20 mouse cellular contexts compared by ENCODE assay signal in genomic region chr7:82555803-82556202, GRCm38 (mm10).
DNase-seq lines count a peak whose midpoint lies in the region; ATAC-seq and TF ChIP-seq lines count a peak whose summit lies in the region.
"Had no signal": no experiment of that assay in that cellular context is flagged by ENCODE, and none has a peak within 500 bp of the region (broad histone marks: within the 10 kb centered on the region; RNA-seq: fewer than 3 reads in every experiment).

No protein-coding gene starts in this region.

- no peaks in the 10 kb centered on the region for H3K27me3 ChIP-seq in embryonic facial prominence, embryonic 14.5 days (replicated peaks; ENCODE audit: control insufficient read depth, insufficient read depth, low read length)
- no peaks in the 10 kb centered on the region for H3K27me3 ChIP-seq in embryonic facial prominence, embryonic 10.5 days (replicated peaks; ENCODE audit: low read depth, poor library complexity, severe bottlenecking)
- no peaks in the 10 kb centered on the region for H3K27me3 ChIP-seq in limb, embryonic 14.5 days (ENCODE audit: control insufficient read depth, insufficient read depth, low read length)
- H3K27me3 ChIP-seq in limb, embryonic 10.5 days (ENCODE audit: low read depth, poor library complexity, severe bottlenecking): no peaks in the 10 kb centered on the region
- H3K27me3 ChIP-seq: embryonic facial prominence, embryonic 13.5 days; forebrain, embryonic 12.5 days had no signal

- DNase-seq in embryonic facial prominence, embryonic 14.5 days (ENCODE audit: low spot score): peak; percentile 63
- DNase-seq in embryonic facial prominence, embryonic 10.5 days (ENCODE audit: low spot score): no peak
- peak; percentile 52 for DNase-seq in limb, embryonic 14.5 days (ENCODE audit: low spot score)
- no peak for DNase-seq in limb, embryonic 10.5 days (ENCODE audit: low spot score)
- DNase-seq in T-cell, adult 2 months (ENCODE audit: low spot score): no peak
- DNase-seq: adrenal gland, adult 8-10 months; adrenal gland, postnatal 14 days; adrenal gland, postnatal 36 days; cerebellum, adult 11-12 months; cerebellum, adult 2 months; cerebellum, adult 9-10 months; cerebellum, postnatal 10 days; cerebellum, postnatal 25 days had no signal

- H3K4me1 ChIP-seq in embryonic facial prominence, embryonic 14.5 days (ENCODE audit: control insufficient read depth, insufficient read depth, low read length): peaks cover 21% of the 10 kb centered on the region
- H3K4me1 ChIP-seq in embryonic facial prominence, embryonic 10.5 days: no peaks in the 10 kb centered on the region
- H3K4me1 ChIP-seq in limb, embryonic 14.5 days (ENCODE audit: control insufficient read depth, insufficient read depth, low read length): peaks cover 15% of the 10 kb centered on the region
- H3K4me1 ChIP-seq in limb, embryonic 10.5 days: 0 out of 2 replicates have a peak, but pooled peaks cover 4% of the 10 kb centered on the region
- H3K4me1 ChIP-seq: forebrain, embryonic 10.5 days; forebrain, embryonic 12.5 days had no signal

- peaks cover 5% of the 10 kb centered on the region for H3K9me3 ChIP-seq in embryonic facial prominence, embryonic 14.5 days (ENCODE audit: control insufficient read depth, low read length)
- no peaks in the 10 kb centered on the region for H3K9me3 ChIP-seq in embryonic facial prominence, embryonic 10.5 days
- 0 out of 2 replicates have a peak, but pooled peaks cover 3% of the 10 kb centered on the region for H3K9me3 ChIP-seq in limb, embryonic 14.5 days (ENCODE audit: control insufficient read depth, low read length)
- H3K9me3 ChIP-seq in limb, embryonic 10.5 days (replicated peaks): no peaks in the 10 kb centered on the region
- H3K9me3 ChIP-seq: embryonic facial prominence, embryonic 13.5 days; forebrain, embryonic 12.5 days had no signal

- H3K9ac ChIP-seq in embryonic facial prominence, embryonic 14.5 days (ENCODE audit: low read depth, low read length): no peak overlapping the region
- no peak overlapping the region for H3K9ac ChIP-seq in limb, embryonic 14.5 days (ENCODE audit: low read depth, low read length, severe bottlenecking)
- H3K9ac ChIP-seq: embryonic facial prominence, embryonic 13.5 days; forebrain, embryonic 12.5 days had no signal

- no peak for ATAC-seq in embryonic facial prominence, embryonic 14.5 days (ENCODE audit: low read depth)
- no peak for ATAC-seq in limb, embryonic 14.5 days (ENCODE audit: low FRiP score, low read depth)
- ATAC-seq: activated CD4-positive, CD25-positive, alpha-beta regulatory T cell, adult 4 months; forebrain, embryonic 14.5 days; forebrain, embryonic 16.5 days had no signal

- WGBS in embryonic facial prominence, embryonic 14.5 days: 41% methylated on average over 5 of the region's 5 CpGs
- WGBS in embryonic facial prominence, embryonic 10.5 days: 86% methylated on average over 5 of the region's 5 CpGs
- 50% methylated on average over 5 of the region's 5 CpGs for WGBS in limb, embryonic 14.5 days
- WGBS in limb, embryonic 10.5 days: 90% methylated on average over 5 of the region's 5 CpGs

- no peak overlapping the region for H3K4me2 ChIP-seq in embryonic facial prominence, embryonic 14.5 days (ENCODE audit: low read depth, low read length)
- H3K4me2 ChIP-seq in limb, embryonic 14.5 days (replicated peaks; ENCODE audit: low read depth, low read length, severe bottlenecking): no peak overlapping the region
- H3K4me2 ChIP-seq: embryonic facial prominence, embryonic 13.5 days; forebrain, embryonic 12.5 days had no signal

- H3K36me3 ChIP-seq in embryonic facial prominence, embryonic 14.5 days (ENCODE audit: control insufficient read depth, insufficient read depth, low read length): no peaks in the 10 kb centered on the region
- no peaks in the 10 kb centered on the region for H3K36me3 ChIP-seq in embryonic facial prominence, embryonic 10.5 days (replicated peaks)
- H3K36me3 ChIP-seq in limb, embryonic 14.5 days (ENCODE audit: control insufficient read depth, insufficient read depth, low read length): 0 out of 2 replicates have a peak, but pooled peaks cover 2% of the 10 kb centered on the region
- H3K36me3 ChIP-seq in limb, embryonic 10.5 days: no peaks in the 10 kb centered on the region
- H3K36me3 ChIP-seq: embryonic facial prominence, embryonic 13.5 days; forebrain, embryonic 10.5 days; forebrain, embryonic 12.5 days had no signal

- no peak overlapping the region for H3K4me3 ChIP-seq in embryonic facial prominence, embryonic 14.5 days (ENCODE audit: low read depth, low read length)
- H3K4me3 ChIP-seq in embryonic facial prominence, embryonic 10.5 days: no peak overlapping the region
- no peak overlapping the region for H3K4me3 ChIP-seq in limb, embryonic 14.5 days (replicated peaks; ENCODE audit: low read length)
- H3K4me3 ChIP-seq in limb, embryonic 10.5 days: no peak overlapping the region
- H3K4me3 ChIP-seq: embryonic facial prominence, embryonic 13.5 days; erythroblast, embryonic 14.5 days; forebrain, embryonic 10.5 days; forebrain, embryonic 12.5 days had no signal

- no peak overlapping the region; the same call in 1 of the 2 replicates for H3K27ac ChIP-seq in embryonic facial prominence, embryonic 14.5 days (replicated peaks; ENCODE audit: low read depth, low read length)
- H3K27ac ChIP-seq in embryonic facial prominence, embryonic 10.5 days (replicated peaks): no peak overlapping the region
- no peak overlapping the region for H3K27ac ChIP-seq in limb, embryonic 14.5 days (replicated peaks; ENCODE audit: low read depth, low read length)
- H3K27ac ChIP-seq in limb, embryonic 10.5 days: no peak overlapping the region
- H3K27ac ChIP-seq: embryonic facial prominence, embryonic 13.5 days; forebrain, embryonic 10.5 days; forebrain, embryonic 12.5 days had no signal

- TF ChIP-seq POLR2A in limb, embryonic 14.5 days (IDR thresholded peaks at IDR 0.05; ENCODE audit: borderline replicate concordance, extremely low read depth, insufficient read depth, insufficient read length): no peak

Comparison
In these comparisons a context has a peak if more than half of its experiments do, and no peak if none do; other contexts are left out.
1. DNase-seq: peak in embryonic facial prominence, embryonic 14.5 days (single experiment) and limb, embryonic 14.5 days (single experiment); none in embryonic facial prominence, embryonic 10.5 days (single experiment), limb, embryonic 10.5 days (single experiment) and T-cell, adult 2 months (single experiment).